Mouse (Mus musculus) kidney, postnatal 0 days (tissue): ENCODE measurements at regions not wholly inside any gene's neighbourhood (a gene's known extent, or its start where the extent isn't known, plus 50 kb on each side); places are given as distances from the start of the nearest gene placed in this dataset.

Source experiments
- ATAC-seq: fragments of 200-750 bp; cut with Nextera tagmentation; replicated peaks from 2 replicates; pipeline ENCODE4 v1.8.0; 2017; ENCODE audit warnings: low read depth, moderate number of reproducible peaks, moderate TSS enrichment, moderate library complexity; ENCODE audit not compliant: low FRiP score
- DNase-seq: peaks from one replicate; pipeline ENCODE4 v3.0.0-alpha.2; 2016; ENCODE audit warnings: low spot score
- H3K27ac ChIP-seq: fragments of 300-500 bp; sonication (generic); 2 replicates; pipeline ENCODE4 v1.5.1; 2014; ENCODE audit warnings: mild to moderate bottlenecking
- H3K27me3 ChIP-seq: fragments of 300-500 bp; sonication (generic); 2 replicates; pipeline ENCODE4 v1.6.1; 2014; ENCODE audit warnings: low read length, mixed read lengths; ENCODE audit not compliant: insufficient read depth
- H3K36me3 ChIP-seq: fragments of 300-500 bp; sonication (generic); 2 replicates; pipeline ENCODE4 v1.6.1; 2014; ENCODE audit warnings: low read length, mixed read lengths; ENCODE audit not compliant: insufficient read depth
- H3K4me1 ChIP-seq: fragments of 300-500 bp; sonication (generic); replicated peaks from 2 replicates; pipeline ENCODE4 v1.6.1; 2014; ENCODE audit warnings: antibody characterized with exemption, low read length, mixed read lengths; ENCODE audit not compliant: insufficient read depth
- H3K4me2 ChIP-seq: fragments of 300-500 bp; sonication (generic); 2 replicates; pipeline ENCODE4 v1.6.1; 2014; ENCODE audit warnings: mild to moderate bottlenecking, low read length, moderate library complexity, mixed read lengths
- H3K4me3 ChIP-seq: fragments of 300-500 bp; sonication (generic); replicated peaks from 2 replicates; pipeline ENCODE4 v1.5.1; 2014; ENCODE audit warnings: low read depth, low read length
- H3K9ac ChIP-seq: fragments of 300-500 bp; sonication (generic); 2 replicates; pipeline ENCODE4 v1.6.1; 2014; ENCODE audit warnings: low read depth, low read length
- H3K9me3 ChIP-seq: fragments of 300-500 bp; sonication (generic); replicated peaks from 2 replicates; pipeline ENCODE4 v1.6.1; 2016; ENCODE audit warnings: low read length, inconsistent platforms, mixed read lengths
- CTCF ChIP-seq: IDR thresholded peaks from 2 replicates; pipeline ENCODE4 v1.5.1; 2016; ENCODE audit warnings: antibody characterized with exemption, low read depth, mild to moderate bottlenecking, moderate library complexity
- WGBS: fragments of 180-500 bp; shearing (Covaris S2); extraction: QIAGEN DNeasy Blood & Tissue Kit; methylation state at CpG from one replicate; pipeline ENCODE4 v1.1.7; 2014; 5-methylcytosine and 5-hydroxymethylcytosine counted together

- no peaks in the 10 kb centered on the region for H3K4me1 ChIP-seq
- 75% methylated on average over 8 of the region's 16 CpGs for WGBS
- no peaks in the 10 kb centered on the region for H3K36me3 ChIP-seq
Measured at GRCm38 (mm10) chr3:54103098-54103497, 52.7 kb upstream of the Trpc4 start.

GRCm38 (mm10) chr3:54083634-54084033, 72.2 kb upstream of the Trpc4 start:
- H3K36me3 ChIP-seq, result no peaks in the 10 kb centered on the region
- H3K27me3 ChIP-seq, result no peaks in the 10 kb centered on the region
- ATAC-seq (no peak), DNase-seq (no peak)
- no peaks in the 10 kb centered on the region for H3K9me3 ChIP-seq
- H3K9ac ChIP-seq, result no peak overlapping the region
- no peak overlapping the region for H3K27ac ChIP-seq
- H3K4me3 ChIP-seq, result no peak overlapping the region
- TF ChIP-seq CTCF, result no peak
- H3K4me1 ChIP-seq, result no peaks in the 10 kb centered on the region
- 56% methylated on average over 6 of the region's 6 CpGs for WGBS
- no peak overlapping the region for H3K4me2 ChIP-seq

More at GRCm38 (mm10) chr3:54103098-54103497, 52.7 kb upstream of the Trpc4 start:
- H3K27me3 ChIP-seq, result no peaks in the 10 kb centered on the region
- DNase-seq, result no peak
- no peak for ATAC-seq
- H3K9ac ChIP-seq, result no peak overlapping the region
- H3K4me3 ChIP-seq, result no peak overlapping the region
- H3K27ac ChIP-seq, result no peak overlapping the region
- no peaks in the 10 kb centered on the region for H3K9me3 ChIP-seq
- H3K4me2 ChIP-seq, result no peak overlapping the region
- TF ChIP-seq CTCF, result no peak

- DNase-seq (no peak), ATAC-seq (no peak)
- Histone ChIP-seq H3K9ac (no peak overlapping the region), H3K27me3 (no peaks in the 10 kb centered on the region), H3K9me3 (no peaks in the 10 kb centered on the region), H3K4me1 (no peaks in the 10 kb centered on the region), H3K36me3 (no peaks in the 10 kb centered on the region), H3K4me3 (no peak overlapping the region), H3K4me2 (no peak overlapping the region), H3K27ac (no peak overlapping the region)
- 69% methylated on average over 5 of the region's 5 CpGs for WGBS
- no peak for TF ChIP-seq CTCF
Measured at GRCm38 (mm10) chr3:54076461-54076860, 79.4 kb upstream of the Trpc4 start.

GRCm38 (mm10) chr3:54060653-54061052, 95.2 kb upstream of the Trpc4 start:
- Histone ChIP-seq H3K36me3 (no peaks in the 10 kb centered on the region), H3K27me3 (no peaks in the 10 kb centered on the region), H3K4me1 (no peaks in the 10 kb centered on the region), H3K27ac (no peak overlapping the region), H3K4me3 (no peak overlapping the region), H3K9me3 (no peaks in the 10 kb centered on the region), H3K9ac (no peak overlapping the region), H3K4me2 (no peak overlapping the region)
- 41% methylated on average over 1 of the region's 1 CpGs for WGBS
- ATAC-seq (no peak), DNase-seq (no peak)
- no peak for TF ChIP-seq CTCF

GRCm38 (mm10) chr3:54054376-54054775, 101.5 kb upstream of the Trpc4 start:
- H3K4me2 ChIP-seq, result no peak overlapping the region
- TF ChIP-seq CTCF, result no peak
- H3K36me3 ChIP-seq, result no peaks in the 10 kb centered on the region
- no peak overlapping the region for H3K4me3 ChIP-seq
- WGBS, result 84% methylated on average over 7 of the region's 7 CpGs
- H3K4me1 ChIP-seq, result no peaks in the 10 kb centered on the region
- DNase-seq (no peak), ATAC-seq (no peak)
- no peak overlapping the region for H3K9ac ChIP-seq
- no peak overlapping the region for H3K27ac ChIP-seq
- H3K9me3 ChIP-seq, result no peaks in the 10 kb centered on the region
- no peaks in the 10 kb centered on the region for H3K27me3 ChIP-seq

GRCm38 (mm10) chr3:54049370-54049769, 106.5 kb upstream of the Trpc4 start:
- H3K27ac ChIP-seq, result no peak overlapping the region
- no peak overlapping the region for H3K4me3 ChIP-seq
- H3K27me3 ChIP-seq, result no peaks in the 10 kb centered on the region
- no peaks in the 10 kb centered on the region for H3K9me3 ChIP-seq
- no peak for TF ChIP-seq CTCF
- no peaks in the 10 kb centered on the region for H3K4me1 ChIP-seq
- no peak for ATAC-seq
- 39% methylated on average over 2 of the region's 2 CpGs for WGBS
- H3K36me3 ChIP-seq, result no peaks in the 10 kb centered on the region
- no peak overlapping the region for H3K9ac ChIP-seq
- no peak overlapping the region for H3K4me2 ChIP-seq
- no peak for DNase-seq

- Histone ChIP-seq H3K4me3 (no peak overlapping the region), H3K27ac (no peak overlapping the region), H3K36me3 (no peaks in the 10 kb centered on the region), H3K27me3 (no peaks in the 10 kb centered on the region), H3K9me3 (no peaks in the 10 kb centered on the region), H3K4me2 (no peak overlapping the region), H3K4me1 (no peaks in the 10 kb centered on the region), H3K9ac (no peak overlapping the region)
- ATAC-seq (no peak), DNase-seq (no peak)
- 60% methylated on average over 3 of the region's 3 CpGs for WGBS
- TF ChIP-seq CTCF, result no peak
Measured at GRCm38 (mm10) chr3:54048091-54048670, 107.7 kb upstream of the Trpc4 start.
